Mouse (Mus musculus): ENCODE results near the gene Mbl2. TPM values are rescaled to one million over a fixed set of nuclear protein-coding genes. Genes with fewer than 3 reads are reported as not detected.
"Not testable (repeated sequence)": the region's sequence is repeated elsewhere in the genome, so short reads cannot be mapped to it uniquely, and the experiment has no call there.

Mbl2 gene
- polyA plus RNA-seq, 1 experiment from 2014 or later = not detected

DNA sequence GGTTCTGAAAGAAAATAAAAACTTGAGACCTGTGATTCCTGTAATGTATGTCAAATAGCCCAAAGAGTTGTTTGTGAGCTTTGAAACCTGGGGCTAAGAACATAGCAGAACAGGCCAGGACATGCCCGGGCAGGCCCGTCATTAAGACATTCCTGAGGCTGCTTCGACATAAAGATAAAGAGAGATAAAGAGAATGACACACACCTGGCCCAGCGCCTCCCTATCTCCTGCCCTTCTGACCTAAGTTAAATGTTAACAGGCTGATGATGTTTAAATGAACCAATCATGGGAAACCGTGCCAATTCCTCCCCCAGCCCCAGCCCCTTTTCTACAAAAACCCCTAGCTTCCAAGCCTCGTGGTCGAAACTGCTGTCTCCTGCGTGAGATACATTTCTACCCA lies 10.1 kb upstream of the Mbl2 start:
- H3K4me1 ChIP-seq; H3K4me2 ChIP-seq; H3K9me3 ChIP-seq; H3K27me3 ChIP-seq; H3K27ac ChIP-seq; ATAC-seq (ENCODE audit: borderline replicate concordance, extremely low read depth, low FRiP score, low TSS enrichment); H3K9ac ChIP-seq; H3K4me3 ChIP-seq; H3K36me3 ChIP-seq: not testable (repeated sequence)
- 39% methylated on average over 8 of the region's 8 CpGs for WGBS

DNA sequence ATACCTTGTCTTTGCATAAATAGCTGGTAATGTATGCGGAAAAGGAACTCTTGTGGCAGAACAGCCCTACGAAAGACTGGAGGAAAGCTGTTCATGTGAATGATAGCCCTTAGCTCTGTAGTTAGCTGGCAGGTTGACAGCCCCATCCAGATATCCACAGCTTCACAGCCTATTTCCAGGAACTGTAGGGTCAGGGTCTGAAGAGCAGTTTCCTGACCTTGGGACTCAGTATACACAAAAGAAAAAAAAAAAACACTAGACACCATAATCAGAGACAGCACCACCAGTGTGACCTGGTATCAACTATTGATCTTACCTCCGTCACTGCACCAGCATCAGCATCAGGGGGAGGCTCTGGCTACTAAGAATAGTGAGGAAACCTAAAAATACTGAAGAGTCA lies 3.3 kb upstream of the Mbl2 start:
- no peak overlapping the region for H3K27ac ChIP-seq
- H3K9ac ChIP-seq = no peak overlapping the region
- no peaks in the 10 kb centered on the region for H3K4me1 ChIP-seq
- WGBS = 62% methylated on average over 3 of the region's 3 CpGs
- no peak overlapping the region for H3K4me2 ChIP-seq
- no peak overlapping the region for H3K4me3 ChIP-seq
- H3K9me3 ChIP-seq = no peaks in the 10 kb centered on the region
- no peaks in the 10 kb centered on the region for H3K27me3 ChIP-seq
- H3K36me3 ChIP-seq = no peaks in the 10 kb centered on the region
- no peak for ATAC-seq (ENCODE audit: borderline replicate concordance, extremely low read depth, low FRiP score, low TSS enrichment)

- Histone ChIP-seq H3K9ac (no peak overlapping the region), H3K27ac (no peak overlapping the region), H3K36me3 (no peaks in the 10 kb centered on the region), H3K4me2 (no peak overlapping the region), H3K9me3 (no peaks in the 10 kb centered on the region), H3K4me3 (no peak overlapping the region), H3K27me3 (no peaks in the 10 kb centered on the region), H3K4me1 (no peaks in the 10 kb centered on the region)
- 76% methylated on average over 8 of the region's 8 CpGs for WGBS
- no peak for ATAC-seq (ENCODE audit: borderline replicate concordance, extremely low read depth, low FRiP score, low TSS enrichment)
These were observed 1.7 kb downstream of the Mbl2 start for GRCm38 (mm10) chr19:30234416-30234815.

- Histone ChIP-seq H3K4me3 (no peak overlapping the region), H3K9ac (no peak overlapping the region), H3K36me3 (no peaks in the 10 kb centered on the region), H3K9me3 (no peaks in the 10 kb centered on the region), H3K27ac (no peak overlapping the region), H3K4me2 (no peak overlapping the region), H3K4me1 (no peaks in the 10 kb centered on the region), H3K27me3 (peaks cover 4% of the 10 kb centered on the region; the same call in 1 of the 2 replicates)
- WGBS = 20% methylated on average over 11 of the region's 11 CpGs
- ATAC-seq (ENCODE audit: borderline replicate concordance, extremely low read depth, low FRiP score, low TSS enrichment) = no peak
These were observed 14.6 kb downstream of the Mbl2 start for GRCm38 (mm10) chr19:30247359-30247758.

- H3K27me3 ChIP-seq = peaks cover 4% of the 10 kb centered on the region; the same call in 1 of the 2 replicates
- 6% methylated on average over 8 of the region's 8 CpGs for WGBS
- H3K9ac ChIP-seq = no peak overlapping the region
- H3K9me3 ChIP-seq = no peaks in the 10 kb centered on the region
- ATAC-seq (ENCODE audit: borderline replicate concordance, extremely low read depth, low FRiP score, low TSS enrichment) = no peak
- no peaks in the 10 kb centered on the region for H3K36me3 ChIP-seq
- H3K27ac ChIP-seq = no peak overlapping the region
- no peak overlapping the region for H3K4me2 ChIP-seq
- no peaks in the 10 kb centered on the region for H3K4me1 ChIP-seq
- no peak overlapping the region for H3K4me3 ChIP-seq
These were observed 16.1 kb downstream of the Mbl2 start for GRCm38 (mm10) chr19:30248822-30249221.

DNA sequence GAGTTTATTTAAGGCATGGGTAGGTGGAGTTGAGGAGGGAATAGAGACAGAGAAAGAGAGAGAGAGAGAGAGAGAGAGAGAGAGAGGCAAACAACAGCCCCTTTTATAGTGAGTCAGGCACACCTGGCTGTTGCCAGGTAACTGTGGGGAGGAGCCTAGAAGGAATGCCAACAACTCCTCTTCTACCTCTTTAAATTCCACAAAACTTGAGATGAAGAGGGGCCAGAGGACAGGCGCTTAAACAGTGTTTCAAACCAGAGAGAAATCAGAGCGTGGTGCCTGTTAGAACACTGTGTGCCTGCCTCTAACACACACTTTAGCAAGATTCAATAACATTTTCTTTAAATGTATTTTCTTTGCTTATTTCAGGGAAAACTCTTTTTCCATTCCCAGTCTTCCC lies 19.5 kb downstream of the Mbl2 start:
- WGBS = 72% methylated on average over 2 of the region's 2 CpGs
- Histone ChIP-seq H3K9me3 (no peaks in the 10 kb centered on the region), H3K9ac (no peak overlapping the region), H3K4me3 (no peak overlapping the region), H3K27me3 (peaks cover 4% of the 10 kb centered on the region; the same call in 1 of the 2 replicates), H3K4me1 (peaks cover 3% of the 10 kb centered on the region; the same call in 1 of the 2 replicates), H3K27ac (peak overlapping the region; percentile 41; the same call in 1 of the 2 replicates), H3K4me2 (no peak overlapping the region), H3K36me3 (no peaks in the 10 kb centered on the region)
- ATAC-seq (ENCODE audit: borderline replicate concordance, extremely low read depth, low FRiP score, low TSS enrichment) = peak; percentile 88; the same call in 1 of the 2 replicates

DNA sequence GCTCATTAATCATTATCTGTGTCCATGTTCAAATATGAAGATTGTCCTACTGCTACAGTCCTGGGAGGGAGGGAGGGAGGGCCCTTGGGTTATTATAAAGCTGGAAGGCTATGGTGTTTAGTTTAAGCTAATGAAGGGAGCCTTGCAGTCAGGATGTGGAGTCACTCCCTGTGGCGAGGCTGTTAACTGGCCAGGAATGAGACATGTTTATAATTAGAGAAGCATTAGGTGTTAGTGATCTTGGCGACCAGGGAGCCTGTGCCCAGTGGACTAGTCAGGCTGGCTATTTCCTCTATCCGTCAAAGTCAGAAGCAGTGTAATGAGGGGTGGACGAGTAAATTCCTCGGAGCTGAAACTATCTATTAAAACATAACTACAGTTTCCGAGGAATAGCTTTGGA lies 23.6 kb downstream of the Mbl2 start:
- Histone ChIP-seq H3K4me2 (peak overlapping the region; percentile 18; the same call in 1 of the 2 replicates), H3K9me3 (no peaks in the 10 kb centered on the region), H3K9ac (no peak overlapping the region), H3K36me3 (no peaks in the 10 kb centered on the region), H3K27ac (no peak overlapping the region), H3K4me1 (peaks cover 3% of the 10 kb centered on the region; the same call in 1 of the 2 replicates), H3K27me3 (no peaks in the 10 kb centered on the region), H3K4me3 (no peak overlapping the region)
- ATAC-seq (ENCODE audit: borderline replicate concordance, extremely low read depth, low FRiP score, low TSS enrichment) = 0 out of 2 replicates have a peak, but pooled peaks have one; percentile 27
- 12% methylated on average over 6 of the region's 6 CpGs for WGBS

DNA sequence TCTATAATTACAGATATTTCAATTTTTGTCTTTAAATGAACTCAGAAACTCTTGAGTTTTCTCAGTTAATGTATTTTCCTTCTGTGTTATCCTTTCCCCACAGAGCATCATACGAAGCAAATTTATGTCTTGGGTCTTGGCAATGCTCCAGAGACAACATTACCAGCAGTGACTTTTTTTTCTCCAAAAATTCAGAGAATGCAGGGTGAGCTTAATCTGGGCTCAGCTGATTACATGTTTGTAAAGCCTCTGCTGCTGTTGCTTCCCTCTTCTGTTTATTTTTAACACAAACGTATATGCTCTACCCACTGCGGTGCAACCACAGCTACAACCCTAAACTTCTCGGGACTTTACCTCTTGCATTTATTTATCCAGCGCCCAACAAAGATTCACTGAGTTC lies 48.4 kb downstream of the Mbl2 start:
- Histone ChIP-seq H3K4me3 (no peak overlapping the region), H3K4me2 (no peak overlapping the region), H3K4me1 (0 out of 2 replicates have a peak, but pooled peaks cover 3% of the 10 kb centered on the region), H3K36me3 (no peaks in the 10 kb centered on the region), H3K27ac (no peak overlapping the region), H3K9ac (no peak overlapping the region), H3K27me3 (no peaks in the 10 kb centered on the region), H3K9me3 (no peaks in the 10 kb centered on the region)
- 31% methylated on average over 5 of the region's 5 CpGs for WGBS
- ATAC-seq (ENCODE audit: borderline replicate concordance, extremely low read depth, low FRiP score, low TSS enrichment) = no peak

- Histone ChIP-seq H3K27ac (no peak overlapping the region), H3K4me3 (no peak overlapping the region), H3K4me2 (no peak overlapping the region), H3K36me3 (no peaks in the 10 kb centered on the region), H3K4me1 (no peaks in the 10 kb centered on the region), H3K9me3 (no peaks in the 10 kb centered on the region), H3K9ac (no peak overlapping the region), H3K27me3 (no peaks in the 10 kb centered on the region)
- 79% methylated on average over 6 of the region's 6 CpGs for WGBS
- no peak for ATAC-seq (ENCODE audit: borderline replicate concordance, extremely low read depth, low FRiP score, low TSS enrichment)
These were observed 55.3 kb downstream of the Mbl2 start for GRCm38 (mm10) chr19:30287899-30288490.

Small RNA genes lying within 50 kb of the gene (microRNA-seq; reads per million reads assigned to microRNA genes)
- gene Gm24108 = not detected

Other genes starting within 250 kb of the Mbl2 start
- not detected in 2 replicates for gene Trpd52l3, start 229.2 kb upstream of the Mbl2 start, polyA plus RNA-seq (2015; fragmentation: Nextera tagmentation; extraction: Ambion mirVana)
- gene Uhrf2, start 202.4 kb upstream of the Mbl2 start, polyA plus RNA-seq (2015; fragmentation: Nextera tagmentation; extraction: Ambion mirVana) = 66.6 and 69.2 TPM in 2 replicates
- 0.65 TPM in 2 replicates for gene Gldc, start 57.5 kb upstream of the Mbl2 start, polyA plus RNA-seq (2015; fragmentation: Nextera tagmentation; extraction: Ambion mirVana)

Measured in lung, embryonic 15.5 days (tissue).